Mouse (Mus musculus): Measurements from ENCODE around the gene Crtc3.

DNA sequence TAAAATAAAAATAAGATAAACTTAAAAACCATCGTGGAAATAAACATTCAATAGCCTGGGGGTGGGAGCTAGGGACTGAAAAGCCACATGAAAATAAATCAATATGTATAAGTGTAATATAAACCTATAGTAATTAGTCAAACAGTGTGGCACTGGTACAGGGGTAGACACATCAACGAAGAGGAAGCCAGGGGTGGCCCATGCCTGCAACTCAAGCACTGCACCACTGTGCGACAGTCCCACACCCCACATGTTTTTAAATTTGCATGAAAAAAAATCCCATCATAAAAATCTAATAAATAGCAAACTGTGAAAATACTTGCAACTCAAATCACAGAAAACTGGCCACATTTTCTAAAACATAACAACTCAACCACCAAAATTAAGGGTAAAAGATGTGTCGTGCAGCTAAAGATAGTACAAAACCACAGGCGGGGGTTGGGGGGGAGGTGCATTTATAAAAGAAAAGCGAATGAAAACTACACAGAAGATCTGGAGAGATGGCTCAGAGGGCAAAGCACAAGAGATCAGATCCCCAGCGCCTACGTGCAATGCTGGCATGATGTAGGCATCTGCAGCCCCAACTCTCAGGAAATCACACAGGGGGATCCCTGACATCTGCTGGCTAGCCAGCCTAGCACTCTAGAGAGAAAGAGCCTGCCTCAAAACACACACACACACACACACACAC, 45.6 kb downstream of the Crtc3 start:
- TF ChIP-seq CTCF (IDR thresholded peaks at IDR 0.05; ENCODE audit: low read depth, low read length) = no peak
- TF ChIP-seq GATA1 (IDR thresholded peaks at IDR 0.05; ENCODE audit: borderline replicate concordance, low read length) = no peak
- no peak for TF ChIP-seq TAL1 (conservative IDR thresholded peaks at IDR 0.05; ENCODE audit: low read depth, low read length)

Measured in G1E (cell line).